Mouse (Mus musculus) MEL-GATA-1-ER (cell line): ENCODE measurements around the gene Pcyox1.
"Not testable (repeated sequence)": the region's sequence is repeated elsewhere in the genome, so short reads cannot be mapped to it uniquely, and the experiment has no call there.

Source experiments
- DNase-seq: peaks from one replicate; pipeline ENCODE4 v3.0.0-alpha.2; 2012; ENCODE audit warnings: low read depth; ENCODE audit errors: extremely low read depth

Pcyox1 gene

GRCm38 (mm10) chr6:86366125-86366852, 30.7 kb downstream of the Pcyox1 start:
- DNase-seq = no peak

DNA sequence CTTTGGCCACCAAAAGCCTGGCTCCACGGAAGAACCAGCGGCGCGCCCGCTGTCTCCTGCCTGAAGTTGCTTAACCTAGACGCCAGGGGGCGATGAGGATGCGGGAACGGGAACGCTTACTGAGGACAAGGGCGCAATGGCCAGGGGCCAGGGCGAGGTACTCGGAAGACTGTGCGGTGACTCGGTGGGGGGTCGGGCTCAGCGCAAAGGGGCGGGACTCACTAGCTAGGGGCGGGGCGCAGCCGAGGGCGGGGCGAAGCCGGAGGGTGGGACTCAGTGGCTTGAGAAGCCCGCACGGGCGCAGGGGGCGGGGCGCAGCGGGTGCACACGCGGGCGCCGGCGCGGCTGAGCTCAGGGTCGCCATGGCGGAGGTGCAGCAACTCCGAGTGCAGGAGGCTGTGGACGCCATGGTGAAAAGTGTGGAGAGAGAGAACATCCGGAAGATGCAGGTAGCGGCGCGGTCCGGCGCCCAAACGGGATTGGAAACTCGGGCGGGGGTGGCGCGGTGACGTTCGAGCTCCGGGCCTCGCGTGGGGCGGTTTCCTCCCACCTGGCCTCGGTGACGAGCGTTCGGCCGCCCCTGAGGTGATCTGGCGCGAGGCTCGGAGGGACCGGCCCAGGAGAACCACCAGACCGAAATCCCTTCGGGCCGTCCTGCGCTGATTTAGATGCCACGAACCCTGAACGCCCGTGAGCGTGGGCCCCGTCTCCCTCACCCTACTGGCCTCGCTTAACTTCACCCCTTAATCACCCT, 31.4 kb downstream of the Pcyox1 start, which contains the start of gene Fam136a:
Gene Fam136a (plus strand): TSS at position 276 of the 754 bp plus-strand sequence.
- peak; percentile 90 for DNase-seq

DNA sequence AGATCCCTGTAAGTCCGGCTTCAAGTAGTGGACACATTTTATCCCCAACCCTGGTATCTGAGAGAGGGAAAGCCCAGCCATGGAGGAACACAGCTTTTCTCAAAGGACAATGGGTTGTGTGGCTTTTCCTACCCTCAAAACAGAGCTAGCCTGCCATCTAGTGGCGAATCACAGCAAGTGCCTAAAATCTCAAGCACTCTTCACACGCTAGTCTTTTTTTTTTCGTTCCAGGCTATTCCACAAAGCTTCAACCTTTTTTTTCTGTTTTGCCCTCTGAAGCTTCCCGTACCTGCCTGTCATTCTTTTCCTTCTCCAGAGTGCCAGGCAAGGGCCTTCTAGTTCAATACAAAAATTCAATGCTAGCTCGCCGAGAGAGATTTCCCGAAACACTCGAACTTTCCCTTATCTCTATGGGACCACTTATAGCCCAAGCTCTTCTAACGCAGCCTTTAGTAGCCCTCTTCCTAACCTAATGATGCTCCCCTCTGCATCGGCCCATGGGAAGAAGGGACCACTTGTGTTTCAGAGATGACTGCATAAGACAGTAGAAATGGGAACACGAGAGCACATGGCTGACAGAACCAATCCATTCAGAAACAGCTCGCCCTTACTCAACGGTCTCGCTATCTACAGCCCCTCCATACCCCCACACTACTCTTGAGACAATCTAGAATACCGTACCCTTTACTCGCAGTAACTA, 32.4 kb downstream of the Pcyox1 start:
- DNase-seq = peak; percentile 69

- no peak for DNase-seq
Measured at GRCm38 (mm10) chr6:86361373-86361772, 35.6 kb downstream of the Pcyox1 start.

DNA sequence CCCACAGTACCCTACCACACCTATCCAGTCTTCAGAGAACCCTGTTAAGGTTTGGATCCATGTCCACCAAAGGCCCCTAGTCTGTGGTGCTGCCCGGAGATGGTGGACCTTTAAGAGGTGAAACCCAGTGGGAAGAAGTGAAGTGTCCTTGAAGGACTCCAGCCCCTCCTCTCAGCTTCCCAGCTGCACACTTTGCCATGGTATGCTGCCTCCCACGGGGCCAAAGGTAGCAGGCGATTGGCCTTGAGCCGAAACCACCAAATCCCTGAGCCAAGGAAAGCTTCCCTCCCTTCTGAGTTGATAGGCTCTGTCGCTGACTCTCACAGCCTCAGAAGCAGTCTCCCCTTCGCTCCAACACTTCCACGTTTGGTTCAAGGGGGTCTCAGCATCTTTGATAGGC, 36.3 kb downstream of the Pcyox1 start:
- DNase-seq = no peak

DNA sequence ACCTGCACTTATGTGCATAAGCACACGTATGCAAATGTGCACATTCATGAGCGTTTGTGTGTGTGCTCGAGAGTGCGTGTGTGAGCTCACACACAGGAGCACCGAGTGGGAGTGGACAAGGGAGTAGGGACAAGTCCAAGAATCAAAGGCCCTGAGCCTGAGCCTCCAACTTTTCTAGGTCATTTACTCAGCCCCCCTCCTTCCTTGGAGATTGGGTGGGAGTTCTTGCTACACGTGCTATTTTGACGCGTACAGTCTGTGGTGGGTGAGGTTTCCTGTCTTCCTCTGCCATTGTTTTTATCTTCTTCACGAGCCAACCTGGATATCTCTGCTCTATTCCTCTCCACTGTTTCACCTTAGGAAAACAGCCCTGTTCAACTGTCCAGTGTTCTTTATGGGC, 40.0 kb downstream of the Pcyox1 start:
- no peak for DNase-seq

GRCm38 (mm10) chr6:86354948-86355347, 42.0 kb downstream of the Pcyox1 start:
- no peak for DNase-seq

- no peak for DNase-seq
Measured at GRCm38 (mm10) chr6:86349257-86349656, 47.7 kb downstream of the Pcyox1 start.

GRCm38 (mm10) chr6:86346063-86346462, 50.9 kb downstream of the Pcyox1 start:
- no peak for DNase-seq

GRCm38 (mm10) chr6:86343656-86344055, 53.3 kb downstream of the Pcyox1 start:
- DNase-seq = no peak

DNA sequence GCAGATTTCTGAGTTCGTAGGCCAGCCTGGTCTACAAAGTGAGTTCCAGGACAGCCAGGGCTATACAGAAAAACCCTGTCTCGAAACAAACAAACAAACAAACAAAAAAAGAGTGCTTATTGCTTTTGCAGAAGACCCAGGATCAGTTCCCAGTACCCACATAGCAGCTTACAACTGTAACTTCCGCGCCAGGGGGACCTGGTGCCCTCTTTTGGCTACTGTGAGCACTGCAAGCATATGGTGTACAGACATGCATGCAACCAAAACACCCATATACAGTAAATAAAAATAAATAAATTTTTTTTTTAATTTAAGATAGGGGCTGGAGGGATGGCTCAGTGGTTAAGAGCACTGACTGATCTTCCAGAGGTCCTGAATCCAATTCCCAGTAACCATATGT, 60.6 kb downstream of the Pcyox1 start:
- not testable (repeated sequence) for DNase-seq
